Mouse (Mus musculus) midbrain, embryonic 15.5 days (tissue): ENCODE measurements around the gene Dus1l. TPM values are rescaled to one million over a fixed set of nuclear protein-coding genes. Genes with fewer than 3 reads are reported as not detected.
"Not testable (repeated sequence)": the region's sequence is repeated elsewhere in the genome, so short reads cannot be mapped to it uniquely, and the experiment has no call there.

ENCODE experiments used
- ATAC-seq: fragments of 200-750 bp; cut with Nextera tagmentation; replicated peaks from 2 replicates; pipeline ENCODE4 v1.8.0; 2017; ENCODE audit warnings: moderate TSS enrichment
- H3K27ac ChIP-seq: fragments of 300-500 bp; sonication (generic); 2 replicates; pipeline ENCODE4 v1.5.1; 2015; ENCODE audit warnings: mild to moderate bottlenecking, inconsistent platforms
- H3K27me3 ChIP-seq: fragments of 300-500 bp; sonication (generic); replicated peaks from 2 replicates; pipeline ENCODE4 v1.6.1; 2015; ENCODE audit warnings: inconsistent platforms
- H3K36me3 ChIP-seq: fragments of 300-500 bp; sonication (generic); replicated peaks from 2 replicates; pipeline ENCODE4 v1.6.1; 2015; ENCODE audit warnings: inconsistent platforms
- H3K4me1 ChIP-seq: fragments of 300-500 bp; sonication (generic); 2 replicates; pipeline ENCODE4 v1.6.1; 2015; ENCODE audit warnings: inconsistent platforms
- H3K4me2 ChIP-seq: fragments of 300-500 bp; sonication (generic); 2 replicates; pipeline ENCODE4 v1.6.1; 2015; ENCODE audit warnings: inconsistent platforms, mild to moderate bottlenecking, moderate library complexity
- H3K4me3 ChIP-seq: fragments of 300-500 bp; sonication (generic); 2 replicates; pipeline ENCODE4 v1.5.1; 2015; ENCODE audit warnings: mild to moderate bottlenecking, inconsistent platforms
- H3K9ac ChIP-seq: fragments of 300-500 bp; sonication (generic); 2 replicates; pipeline ENCODE4 v1.6.1; 2015; ENCODE audit warnings: mild to moderate bottlenecking, inconsistent platforms
- H3K9me3 ChIP-seq: fragments of 300-500 bp; sonication (generic); 2 replicates; pipeline ENCODE4 v1.6.1; 2016; ENCODE audit warnings: inconsistent platforms
- WGBS: fragments of 180-500 bp; shearing (Covaris S2); methylation state at CpG from one replicate; pipeline ENCODE4 v1.1.7; 2015; ENCODE audit warnings: mixed read lengths; 5-methylcytosine and 5-hydroxymethylcytosine counted together
- polyA plus RNA-seq: library from polyadenylated mRNA; unstranded; fragments of >200 nt; fragmentation: Nextera tagmentation; extraction: Ambion mirVana; gene quantifications from 2 replicates; pipeline ENCODE4 v1.2.1, GENCODE M21; 2015

The Dus1l gene
- polyA plus RNA-seq, 1 experiment from 2014 or later = 48.5 TPM

GRCm38 (mm10) chr11:120785145-120785544 is 11.1 kb downstream of the Dus1l start:
- Histone ChIP-seq H3K4me2 (peak overlapping the region; percentile 97), H3K9ac (peak overlapping the region; percentile 97), H3K4me3 (peak overlapping the region; percentile 95), H3K4me1 (peaks cover 27% of the 10 kb centered on the region), H3K27me3 (no peaks in the 10 kb centered on the region), H3K36me3 (peaks cover 33% of the 10 kb centered on the region), H3K27ac (peak overlapping the region; percentile 85; the same call in 1 of the 2 replicates), H3K9me3 (no peaks in the 10 kb centered on the region)
- ATAC-seq = no peak
- 39% methylated on average over 9 of the region's 9 CpGs for WGBS

- Histone ChIP-seq H3K9me3 (no peaks in the 10 kb centered on the region), H3K36me3 (peaks cover 24% of the 10 kb centered on the region), H3K27ac (peak within 1 kb of the TSS; percentile 85), H3K4me2 (peak within 1 kb of the TSS; percentile 97), H3K4me1 (peaks cover 27% of the 10 kb centered on the region), H3K4me3 (peak within 1 kb of the TSS; percentile 95), H3K27me3 (no peaks in the 10 kb centered on the region), H3K9ac (peak within 1 kb of the TSS; percentile 97)
- peak; percentile 91 for ATAC-seq
- WGBS = 1% methylated on average over 93 of the region's 107 CpGs
These were observed 12.0 kb downstream of the Dus1l start, which contains the start of the genes Rfng and Gps1 for GRCm38 (mm10) chr11:120784064-120784791. Gene Rfng, minus strand, starts transcription at chr11:120784207. Gene Gps1, plus strand, starts transcription at chr11:120784272.

- peaks cover 27% of the 10 kb centered on the region for H3K4me1 ChIP-seq
- H3K9ac ChIP-seq = peak overlapping the region; percentile 97
- WGBS = 1% methylated on average over 38 of the region's 42 CpGs
- H3K9me3 ChIP-seq = no peaks in the 10 kb centered on the region
- H3K4me3 ChIP-seq = peak overlapping the region; percentile 95
- H3K36me3 ChIP-seq = peaks cover 23% of the 10 kb centered on the region; the same call in 1 of the 2 replicates
- H3K27me3 ChIP-seq = no peaks in the 10 kb centered on the region
- ATAC-seq = peak; percentile 61
- H3K4me2 ChIP-seq = peak overlapping the region; percentile 97
- H3K27ac ChIP-seq = peak overlapping the region; percentile 85
These were observed 12.7 kb downstream of the Dus1l start for GRCm38 (mm10) chr11:120783426-120784063.

GRCm38 (mm10) chr11:120781361-120781760 is 14.8 kb downstream of the Dus1l start:
- H3K4me2 ChIP-seq, ATAC-seq, H3K9me3 ChIP-seq, H3K4me3 ChIP-seq, H3K27ac ChIP-seq, H3K9ac ChIP-seq, H3K27me3 ChIP-seq: not testable (repeated sequence)
- 0 out of 2 replicates have a peak, but pooled peaks cover 16% of the 10 kb centered on the region for H3K36me3 ChIP-seq
- WGBS = 86% methylated on average over 6 of the region's 6 CpGs
- peaks cover 27% of the 10 kb centered on the region for H3K4me1 ChIP-seq

GRCm38 (mm10) chr11:120779876-120780275 is 16.3 kb downstream of the Dus1l start:
- Histone ChIP-seq H3K4me3 (no peak overlapping the region), H3K27ac (no peak overlapping the region), H3K4me2 (no peak overlapping the region), H3K4me1 (peaks cover 21% of the 10 kb centered on the region), H3K27me3 (no peaks in the 10 kb centered on the region), H3K36me3 (0 out of 2 replicates have a peak, but pooled peaks cover 14% of the 10 kb centered on the region), H3K9ac (no peak overlapping the region), H3K9me3 (no peaks in the 10 kb centered on the region)
- 72% methylated on average over 1 of the region's 1 CpGs for WGBS
- no peak for ATAC-seq

- H3K4me2 ChIP-seq = no peak overlapping the region
- H3K4me1 ChIP-seq = 0 out of 2 replicates have a peak, but pooled peaks cover 7% of the 10 kb centered on the region
- no peak for ATAC-seq
- no peak overlapping the region for H3K4me3 ChIP-seq
- H3K27me3 ChIP-seq = no peaks in the 10 kb centered on the region
- no peak overlapping the region for H3K27ac ChIP-seq
- WGBS = 30% methylated on average over 6 of the region's 6 CpGs
- no peaks in the 10 kb centered on the region for H3K9me3 ChIP-seq
- no peak overlapping the region for H3K9ac ChIP-seq
- H3K36me3 ChIP-seq = 0 out of 2 replicates have a peak, but pooled peaks cover 13% of the 10 kb centered on the region
These were observed 19.1 kb downstream of the Dus1l start for GRCm38 (mm10) chr11:120777123-120777522.

GRCm38 (mm10) chr11:120775774-120776469 is 20.3 kb downstream of the Dus1l start:
- 27% methylated on average over 15 of the region's 15 CpGs for WGBS
- 0 out of 2 replicates have a peak, but pooled peaks cover 6% of the 10 kb centered on the region for H3K36me3 ChIP-seq
- ATAC-seq = peak; percentile 82
- H3K4me3 ChIP-seq = no peak overlapping the region
- 0 out of 2 replicates have a peak, but pooled peaks cover 7% of the 10 kb centered on the region for H3K4me1 ChIP-seq
- no peaks in the 10 kb centered on the region for H3K27me3 ChIP-seq
- no peak overlapping the region for H3K27ac ChIP-seq
- no peaks in the 10 kb centered on the region for H3K9me3 ChIP-seq
- no peak overlapping the region for H3K9ac ChIP-seq
- no peak overlapping the region for H3K4me2 ChIP-seq

GRCm38 (mm10) chr11:120773463-120774190 is 22.6 kb downstream of the Dus1l start:
- H3K27ac ChIP-seq = no peak overlapping the region
- H3K9me3 ChIP-seq = no peaks in the 10 kb centered on the region
- no peaks in the 10 kb centered on the region for H3K27me3 ChIP-seq
- H3K9ac ChIP-seq = no peak overlapping the region
- H3K4me3 ChIP-seq = no peak overlapping the region
- 0 out of 2 replicates have a peak, but pooled peaks cover 7% of the 10 kb centered on the region for H3K4me1 ChIP-seq
- 88% methylated on average over 7 of the region's 7 CpGs for WGBS
- no peaks in the 10 kb centered on the region for H3K36me3 ChIP-seq
- no peak overlapping the region for H3K4me2 ChIP-seq
- no peak for ATAC-seq

GRCm38 (mm10) chr11:120772749-120773148 is 23.5 kb downstream of the Dus1l start:
- H3K36me3 ChIP-seq = no peaks in the 10 kb centered on the region
- no peak overlapping the region for H3K27ac ChIP-seq
- H3K4me1 ChIP-seq = 0 out of 2 replicates have a peak, but pooled peaks cover 7% of the 10 kb centered on the region
- H3K4me2 ChIP-seq = no peak overlapping the region
- H3K9me3 ChIP-seq = no peaks in the 10 kb centered on the region
- no peak overlapping the region for H3K9ac ChIP-seq
- 82% methylated on average over 3 of the region's 3 CpGs for WGBS
- H3K27me3 ChIP-seq = no peaks in the 10 kb centered on the region
- no peak for ATAC-seq
- H3K4me3 ChIP-seq = no peak overlapping the region

GRCm38 (mm10) chr11:120768206-120768605 is 28.0 kb downstream of the Dus1l start:
- no peak overlapping the region for H3K27ac ChIP-seq
- H3K4me3 ChIP-seq = no peak overlapping the region
- WGBS = 63% methylated on average over 1 of the region's 1 CpGs
- H3K27me3 ChIP-seq = no peaks in the 10 kb centered on the region
- no peak overlapping the region for H3K9ac ChIP-seq
- H3K4me1 ChIP-seq = no peaks in the 10 kb centered on the region
- no peak overlapping the region for H3K4me2 ChIP-seq
- H3K9me3 ChIP-seq = no peaks in the 10 kb centered on the region
- no peak for ATAC-seq
- no peaks in the 10 kb centered on the region for H3K36me3 ChIP-seq

- H3K9me3 ChIP-seq, H3K36me3 ChIP-seq, H3K4me1 ChIP-seq, H3K27me3 ChIP-seq, H3K9ac ChIP-seq, H3K4me3 ChIP-seq, H3K4me2 ChIP-seq, ATAC-seq, H3K27ac ChIP-seq: not testable (repeated sequence)
- WGBS = 79% methylated on average over 5 of the region's 7 CpGs
These were observed 29.2 kb downstream of the Dus1l start for GRCm38 (mm10) chr11:120767023-120767422.
